Mouse (Mus musculus) kidney, embryonic 15.5 days (tissue): ENCODE data around the gene Cfap70. TPM values are rescaled to one million over a fixed set of nuclear protein-coding genes. Genes with fewer than 3 reads are reported as not detected.

Experiments used
- ATAC-seq: fragments of 200-750 bp; cut with Nextera tagmentation; replicated peaks from 2 replicates; pipeline ENCODE4 v1.8.0; 2017; ENCODE audit warnings: moderate TSS enrichment; ENCODE audit not compliant: low FRiP score
- H3K27ac ChIP-seq: fragments of 300-500 bp; sonication (generic); 2 replicates; pipeline ENCODE4 v1.5.1; 2015; ENCODE audit warnings: mild to moderate bottlenecking, inconsistent platforms
- H3K27me3 ChIP-seq: fragments of 300-500 bp; sonication (generic); 2 replicates; pipeline ENCODE4 v1.6.1; 2015; ENCODE audit warnings: inconsistent platforms
- H3K36me3 ChIP-seq: fragments of 300-500 bp; sonication (generic); 2 replicates; pipeline ENCODE4 v1.6.1; 2015; ENCODE audit warnings: inconsistent platforms
- H3K4me1 ChIP-seq: fragments of 300-500 bp; sonication (generic); 2 replicates; pipeline ENCODE4 v1.6.1; 2015; ENCODE audit warnings: inconsistent platforms
- H3K4me2 ChIP-seq: fragments of 300-500 bp; sonication (generic); 2 replicates; pipeline ENCODE4 v1.6.1; 2015; ENCODE audit warnings: moderate library complexity, mild to moderate bottlenecking, inconsistent platforms
- H3K4me3 ChIP-seq: fragments of 300-500 bp; sonication (generic); replicated peaks from 2 replicates; pipeline ENCODE4 v1.5.1; 2015; ENCODE audit warnings: mild to moderate bottlenecking, inconsistent platforms
- H3K9ac ChIP-seq: fragments of 300-500 bp; sonication (generic); 2 replicates; pipeline ENCODE4 v1.6.1; 2015; ENCODE audit warnings: mild to moderate bottlenecking, inconsistent platforms
- H3K9me3 ChIP-seq: fragments of 300-500 bp; sonication (generic); replicated peaks from 2 replicates; pipeline ENCODE4 v1.6.1; 2016; ENCODE audit warnings: inconsistent platforms
- WGBS: fragments of 180-500 bp; shearing (Covaris S2); methylation state at CpG from one replicate; pipeline ENCODE4 v1.1.7; 2015; ENCODE audit warnings: mixed read lengths; 5-methylcytosine and 5-hydroxymethylcytosine counted together
- polyA plus RNA-seq: library from polyadenylated mRNA; unstranded; fragments of >200 nt; fragmentation: Nextera tagmentation; extraction: Ambion mirVana; gene quantifications from 2 replicates; pipeline ENCODE4 v1.2.1, GENCODE M21; 2015

Cfap70 gene
- polyA plus RNA-seq, 1 experiment from 2014 or later = 0.82 TPM

GRCm38 (mm10) chr14:20400071-20400470 lies 52.0 kb downstream of the Cfap70 start:
- ATAC-seq = no peak
- H3K36me3 ChIP-seq = no peaks in the 10 kb centered on the region
- no peak overlapping the region for H3K4me3 ChIP-seq
- no peak overlapping the region for H3K9ac ChIP-seq
- H3K4me1 ChIP-seq = no peaks in the 10 kb centered on the region
- 48% methylated on average over 1 of the region's 1 CpGs for WGBS
- H3K4me2 ChIP-seq = no peak overlapping the region
- H3K9me3 ChIP-seq = no peaks in the 10 kb centered on the region
- no peak overlapping the region for H3K27ac ChIP-seq
- no peaks in the 10 kb centered on the region for H3K27me3 ChIP-seq

GRCm38 (mm10) chr14:20398864-20399263 lies 53.2 kb downstream of the Cfap70 start:
- Histone ChIP-seq H3K27ac (no peak overlapping the region), H3K4me2 (no peak overlapping the region), H3K4me3 (no peak overlapping the region), H3K9me3 (no peaks in the 10 kb centered on the region), H3K9ac (no peak overlapping the region), H3K4me1 (peaks cover 5% of the 10 kb centered on the region; the same call in 1 of the 2 replicates), H3K27me3 (no peaks in the 10 kb centered on the region), H3K36me3 (no peaks in the 10 kb centered on the region)
- ATAC-seq = no peak
- WGBS = 45% methylated on average over 4 of the region's 4 CpGs

GRCm38 (mm10) chr14:20397220-20397619 lies 54.8 kb downstream of the Cfap70 start:
- no peaks in the 10 kb centered on the region for H3K9me3 ChIP-seq
- H3K4me2 ChIP-seq = no peak overlapping the region
- H3K4me3 ChIP-seq = no peak overlapping the region
- no peaks in the 10 kb centered on the region for H3K27me3 ChIP-seq
- H3K4me1 ChIP-seq = peaks cover 7% of the 10 kb centered on the region; the same call in 1 of the 2 replicates
- H3K9ac ChIP-seq = no peak overlapping the region
- no peak overlapping the region for H3K27ac ChIP-seq
- WGBS = 83% methylated on average over 9 of the region's 9 CpGs
- no peaks in the 10 kb centered on the region for H3K36me3 ChIP-seq
- no peak for ATAC-seq

DNA sequence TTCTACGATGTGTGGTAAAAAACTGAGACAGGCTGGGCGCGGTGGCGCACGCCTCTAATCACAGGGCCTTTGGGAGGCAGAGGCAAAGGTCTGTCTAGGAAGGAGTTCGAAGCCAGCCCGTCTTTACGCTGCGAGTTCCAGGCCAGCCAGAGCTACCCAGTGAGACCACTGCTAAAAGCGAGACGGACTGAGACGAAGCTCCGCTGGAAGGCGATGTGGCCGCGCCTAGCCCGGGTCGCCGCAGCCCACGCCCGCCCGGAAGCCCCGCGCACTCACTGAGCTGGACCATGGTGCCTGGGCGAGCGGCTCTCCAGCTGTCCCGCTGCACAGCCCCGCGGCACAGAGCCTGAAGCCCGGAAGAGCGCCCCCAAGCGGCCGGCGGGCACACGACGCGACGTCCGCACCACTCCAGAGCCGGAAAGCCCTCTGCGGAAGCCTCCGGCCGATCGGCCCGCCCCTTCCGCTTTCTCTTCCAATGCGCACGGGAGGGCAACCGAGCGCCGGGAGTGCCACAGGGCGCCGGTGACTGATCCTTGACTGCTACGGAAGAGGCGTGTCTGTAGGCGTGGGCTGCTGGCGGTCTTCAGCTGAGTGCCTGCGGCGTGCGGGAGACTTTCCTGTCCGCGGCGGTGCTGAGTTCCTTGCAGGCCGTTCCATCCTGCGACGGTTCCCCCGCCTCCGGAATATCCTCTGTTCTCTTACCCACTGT lies 58.7 kb downstream of the Cfap70 start, which contains the start of gene Mrps16:
Mrps16 (minus strand) TSS at position 430 of the 709 bp plus-strand sequence.
- WGBS = under 1% methylated on average over 68 of the region's 68 CpGs
- H3K9ac ChIP-seq = peak within 1 kb of the TSS; percentile 80
- peaks cover 22% of the 10 kb centered on the region for H3K36me3 ChIP-seq
- H3K4me1 ChIP-seq = peaks cover 17% of the 10 kb centered on the region; the same call in 1 of the 2 replicates
- peak within 1 kb of the TSS; percentile 67 for H3K4me2 ChIP-seq
- H3K4me3 ChIP-seq = peak within 1 kb of the TSS; percentile 72
- ATAC-seq = peak; percentile 96
- no peaks in the 10 kb centered on the region for H3K27me3 ChIP-seq
- peak within 1 kb of the TSS; percentile 90 for H3K27ac ChIP-seq
- H3K9me3 ChIP-seq = no peaks in the 10 kb centered on the region

DNA sequence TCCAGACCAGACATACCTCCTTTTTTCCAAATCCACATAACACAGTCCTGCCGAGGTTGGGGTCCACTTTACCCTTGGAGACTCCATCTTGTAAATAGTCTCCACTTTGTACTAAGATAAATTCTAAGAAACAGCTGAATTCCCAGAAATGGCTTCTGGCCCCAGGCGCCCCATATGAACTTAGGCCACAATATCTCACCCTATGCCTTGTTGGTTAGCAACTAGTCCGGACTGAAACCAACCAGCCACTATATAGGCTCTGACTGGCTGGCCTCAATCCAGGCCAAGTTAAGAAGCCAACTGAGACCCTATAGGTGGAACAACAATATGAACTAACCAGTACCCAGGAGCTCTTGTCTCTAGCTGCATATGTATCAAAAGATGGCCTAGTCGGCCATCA lies 59.7 kb downstream of the Cfap70 start:
- Histone ChIP-seq H3K4me3 (peak overlapping the region; percentile 72), H3K4me1 (peaks cover 25% of the 10 kb centered on the region), H3K4me2 (peak overlapping the region; percentile 67), H3K9ac (no peak overlapping the region), H3K36me3 (peaks cover 26% of the 10 kb centered on the region), H3K27me3 (no peaks in the 10 kb centered on the region), H3K9me3 (no peaks in the 10 kb centered on the region), H3K27ac (no peak overlapping the region)
- 86% methylated on average over 4 of the region's 4 CpGs for WGBS
- no peak for ATAC-seq

- peaks cover 43% of the 10 kb centered on the region for H3K4me1 ChIP-seq
- no peak overlapping the region for H3K27ac ChIP-seq
- peak overlapping the region; percentile 79 for H3K4me2 ChIP-seq
- H3K27me3 ChIP-seq = no peaks in the 10 kb centered on the region
- no peak for ATAC-seq
- H3K9me3 ChIP-seq = no peaks in the 10 kb centered on the region
- H3K36me3 ChIP-seq = peaks cover 51% of the 10 kb centered on the region
- 87% methylated on average over 8 of the region's 8 CpGs for WGBS
- H3K9ac ChIP-seq = peak overlapping the region; percentile 76
- peak overlapping the region; percentile 77 for H3K4me3 ChIP-seq
Observed at GRCm38 (mm10) chr14:20389446-20390079, 62.5 kb downstream of the Cfap70 start.

GRCm38 (mm10) chr14:20388441-20389129 lies 63.4 kb downstream of the Cfap70 start, which contains the start of gene Dnajc9:
Gene Dnajc9, minus strand, starts transcription at chr14:20388910.
- Histone ChIP-seq H3K36me3 (peaks cover 60% of the 10 kb centered on the region), H3K27me3 (no peaks in the 10 kb centered on the region), H3K4me1 (peaks cover 38% of the 10 kb centered on the region), H3K4me3 (peak within 1 kb of the TSS; percentile 77), H3K27ac (peak within 1 kb of the TSS; percentile 91), H3K9me3 (no peaks in the 10 kb centered on the region), H3K4me2 (peak within 1 kb of the TSS; percentile 79), H3K9ac (peak within 1 kb of the TSS; percentile 76)
- under 1% methylated on average over 59 of the region's 59 CpGs for WGBS
- ATAC-seq = peak; percentile 83

- Histone ChIP-seq H3K4me2 (no peak overlapping the region), H3K4me1 (no peaks in the 10 kb centered on the region), H3K36me3 (peaks cover 76% of the 10 kb centered on the region), H3K27me3 (no peaks in the 10 kb centered on the region), H3K27ac (no peak overlapping the region), H3K4me3 (no peak overlapping the region), H3K9ac (no peak overlapping the region), H3K9me3 (no peaks in the 10 kb centered on the region)
- no peak for ATAC-seq
- WGBS = 83% methylated on average over 9 of the region's 9 CpGs
Observed at GRCm38 (mm10) chr14:20379753-20380430, 72.1 kb downstream of the Cfap70 start.

DNA sequence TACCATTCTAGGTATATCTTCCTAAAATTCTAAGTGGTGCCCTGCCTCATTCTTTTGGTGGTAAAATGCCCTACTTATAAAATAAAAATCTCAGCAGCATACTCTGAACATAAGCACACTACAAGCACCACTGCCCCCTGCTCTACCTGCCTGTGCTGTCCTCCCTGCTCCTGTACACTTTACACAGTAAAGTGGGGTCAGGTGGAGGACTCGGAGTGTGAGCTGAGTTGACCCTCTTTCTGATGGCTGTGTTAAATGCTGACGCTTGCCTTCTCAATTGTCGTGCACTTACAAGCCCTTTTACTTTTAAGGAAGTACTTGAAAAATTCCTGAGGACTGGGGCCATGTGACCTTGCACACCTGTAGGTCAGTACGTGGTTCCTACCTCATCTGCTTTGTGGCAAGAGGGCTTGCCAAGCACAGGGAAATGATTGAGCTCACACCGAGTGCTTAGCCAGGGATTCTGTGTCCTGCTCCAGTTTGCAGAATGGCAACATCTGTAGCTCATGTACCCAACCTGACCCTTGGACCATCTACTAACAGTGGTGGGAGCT lies 72.9 kb downstream of the Cfap70 start:
- no peak overlapping the region for H3K4me2 ChIP-seq
- H3K4me1 ChIP-seq = no peaks in the 10 kb centered on the region
- no peaks in the 10 kb centered on the region for H3K9me3 ChIP-seq
- no peaks in the 10 kb centered on the region for H3K27me3 ChIP-seq
- WGBS = 89% methylated on average over 5 of the region's 5 CpGs
- ATAC-seq = no peak
- H3K36me3 ChIP-seq = peaks cover 74% of the 10 kb centered on the region
- H3K9ac ChIP-seq = no peak overlapping the region
- no peak overlapping the region for H3K27ac ChIP-seq
- no peak overlapping the region for H3K4me3 ChIP-seq

DNA sequence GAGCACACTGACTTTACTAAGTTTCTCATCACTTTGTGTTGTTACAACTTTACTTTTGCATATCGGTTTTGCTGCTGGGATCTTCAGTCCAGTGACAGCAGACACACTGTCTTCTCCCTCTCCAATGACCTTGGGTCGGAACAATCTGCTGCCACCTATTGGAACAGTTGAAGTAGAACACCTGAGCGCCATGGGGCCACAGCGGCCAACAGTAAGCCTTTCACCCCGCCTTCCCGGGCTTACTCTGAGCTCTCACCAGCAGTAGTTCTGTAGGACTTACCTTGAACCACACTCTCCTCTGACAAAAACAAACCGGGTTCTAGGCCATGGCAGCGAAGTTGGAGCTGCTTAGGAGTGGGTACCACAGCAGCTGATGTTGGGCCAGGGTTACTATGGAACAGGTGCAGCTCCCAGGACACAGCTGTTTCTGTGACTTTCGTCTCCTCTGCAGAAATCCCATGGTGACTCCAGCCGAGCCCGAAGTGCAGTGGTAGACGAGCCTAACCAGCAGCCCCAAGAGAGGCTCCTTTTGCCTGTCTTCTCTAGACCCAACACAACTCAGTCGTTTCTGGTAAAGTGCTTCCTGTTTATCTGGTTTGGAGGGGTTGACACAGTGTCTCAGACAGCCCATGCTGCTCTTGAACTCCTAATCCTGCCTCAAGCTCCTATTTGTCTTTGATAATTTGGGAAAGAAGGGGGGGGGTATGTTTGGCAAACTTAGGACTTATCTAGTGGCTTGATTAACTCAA lies 73.5 kb downstream of the Cfap70 start:
- H3K9me3 ChIP-seq = no peaks in the 10 kb centered on the region
- H3K4me2 ChIP-seq = no peak overlapping the region
- H3K27ac ChIP-seq = no peak overlapping the region
- H3K4me1 ChIP-seq = no peaks in the 10 kb centered on the region
- peaks cover 74% of the 10 kb centered on the region for H3K36me3 ChIP-seq
- ATAC-seq = peak; percentile 56; the same call in 1 of the 2 replicates
- no peak overlapping the region for H3K9ac ChIP-seq
- H3K4me3 ChIP-seq = no peak overlapping the region
- no peaks in the 10 kb centered on the region for H3K27me3 ChIP-seq
- 40% methylated on average over 13 of the region's 13 CpGs for WGBS

DNA sequence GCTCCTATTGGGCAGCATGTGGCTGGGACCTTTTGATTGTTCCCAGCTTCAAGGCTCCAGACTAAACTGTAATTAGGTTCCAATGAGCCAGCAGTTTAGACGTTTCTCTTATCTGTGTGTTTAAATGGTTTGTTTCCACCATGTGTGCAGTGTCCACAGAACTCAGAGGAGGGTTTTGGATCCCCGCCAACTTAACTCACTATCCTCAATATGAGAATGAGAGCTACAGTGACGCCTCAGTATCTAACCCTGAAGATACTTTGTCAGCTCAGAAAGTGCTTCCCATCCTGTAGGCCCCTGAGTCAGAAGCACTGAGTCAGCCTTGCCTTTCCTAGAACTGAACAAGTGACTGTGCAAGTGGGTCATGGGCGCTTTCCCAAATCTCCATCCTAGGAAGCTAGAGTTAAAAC lies 74.9 kb downstream of the Cfap70 start:
- no peak for ATAC-seq
- Histone ChIP-seq H3K36me3 (peaks cover 74% of the 10 kb centered on the region), H3K4me2 (no peak overlapping the region), H3K9ac (no peak overlapping the region), H3K27me3 (no peaks in the 10 kb centered on the region), H3K4me1 (no peaks in the 10 kb centered on the region), H3K4me3 (no peak overlapping the region), H3K9me3 (no peaks in the 10 kb centered on the region), H3K27ac (no peak overlapping the region)
- WGBS = 76% methylated on average over 4 of the region's 4 CpGs
